Mouse (Mus musculus) G1E (cell line): ENCODE data around the gene Cox7a2.

Source experiments
- CTCF ChIP-seq: IDR thresholded peaks from 2 replicates; pipeline ENCODE4 v1.5.1; 2012; ENCODE audit warnings: low read depth, low read length, inconsistent platforms, mixed read lengths
- GATA1 ChIP-seq: IDR thresholded peaks from 2 replicates; pipeline ENCODE4 v1.6.1; 2012; ENCODE audit warnings: borderline replicate concordance, low read length, inconsistent platforms, mixed read lengths
- GATA2 ChIP-seq: IDR thresholded peaks from 2 replicates; pipeline ENCODE4 v1.6.1; 2012; ENCODE audit warnings: low read depth, low read length, inconsistent platforms, borderline replicate concordance
- POLR2AphosphoS5 ChIP-seq: IDR thresholded peaks from 2 replicates; pipeline ENCODE4 v1.6.1; 2012; ENCODE audit warnings: low read depth, low read length, inconsistent platforms; ENCODE audit not compliant: insufficient replicate concordance
- TAL1 ChIP-seq: conservative IDR thresholded peaks from 2 replicates; pipeline ENCODE4 v1.6.1; 2012; ENCODE audit warnings: low read depth, low read length, inconsistent platforms, mixed read lengths

DNA sequence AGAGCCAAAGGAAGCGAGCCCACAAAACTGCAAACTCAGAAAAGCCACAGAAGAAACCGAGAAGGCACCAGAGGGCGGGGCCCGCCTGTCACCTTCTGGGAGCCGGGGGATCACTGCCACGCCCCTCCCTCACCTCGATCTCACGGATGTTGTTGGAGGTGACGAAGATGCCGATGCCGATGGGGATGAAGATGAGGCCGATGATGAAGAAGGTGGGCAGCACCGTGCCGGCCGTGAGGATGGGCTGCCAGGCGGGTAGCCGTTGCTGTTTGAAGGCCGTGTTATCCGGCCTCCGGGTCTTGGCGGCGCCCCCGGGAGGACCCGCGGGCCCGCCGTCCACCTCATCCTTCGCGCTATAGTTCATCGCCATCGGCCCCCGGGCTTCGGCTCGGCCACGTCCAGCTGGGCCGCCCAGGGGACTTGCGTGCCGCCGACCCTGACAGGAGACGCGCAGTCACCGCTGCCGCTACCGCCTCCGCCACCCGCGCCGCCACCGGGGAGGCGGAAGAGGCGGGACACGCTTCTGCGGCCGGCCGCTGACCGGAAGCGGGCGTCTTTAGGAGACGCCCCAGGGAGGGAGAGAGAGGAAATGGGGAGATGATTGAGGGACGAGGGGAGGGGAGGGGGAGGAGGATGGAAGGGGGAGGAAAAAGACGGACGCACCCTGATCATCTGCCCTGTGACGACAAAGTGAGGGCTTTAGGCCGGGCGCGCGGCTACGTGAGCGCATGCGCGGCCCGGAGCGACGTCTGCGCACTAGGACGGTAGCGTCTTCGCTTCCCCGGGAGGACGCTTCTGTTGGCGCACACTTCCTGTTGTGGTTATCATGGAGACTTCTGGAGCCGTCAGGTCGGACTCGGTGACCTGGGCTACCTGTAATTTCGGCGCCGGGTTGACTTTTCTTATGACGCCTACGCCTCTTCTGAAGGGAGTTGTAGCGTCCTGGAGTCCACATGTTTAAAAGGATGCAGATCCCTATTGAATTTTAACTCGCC, 33.5 kb upstream of the Cox7a2 start, which contains the start of gene Tmem30a:
- TF ChIP-seq CTCF: no peak
- TF ChIP-seq TAL1: no peak
- TF ChIP-seq POLR2AphosphoS5: no peak
- TF ChIP-seq GATA1: no peak
- no peak for TF ChIP-seq GATA2
